Mouse (Mus musculus) erythroblast, embryonic 14.5 days (primary cell): ENCODE measurements around the gene Zc3h14.

Experiments
- GATA1 ChIP-seq: IDR thresholded peaks from 2 replicates; pipeline ENCODE4 v1.6.1; 2012; ENCODE audit warnings: low read length, inconsistent platforms, mixed read lengths
- TAL1 ChIP-seq: IDR thresholded peaks from 3 replicates; pipeline ENCODE4 v1.6.1; 2012; ENCODE audit warnings: low read length, inconsistent platforms, mixed read lengths

DNA sequence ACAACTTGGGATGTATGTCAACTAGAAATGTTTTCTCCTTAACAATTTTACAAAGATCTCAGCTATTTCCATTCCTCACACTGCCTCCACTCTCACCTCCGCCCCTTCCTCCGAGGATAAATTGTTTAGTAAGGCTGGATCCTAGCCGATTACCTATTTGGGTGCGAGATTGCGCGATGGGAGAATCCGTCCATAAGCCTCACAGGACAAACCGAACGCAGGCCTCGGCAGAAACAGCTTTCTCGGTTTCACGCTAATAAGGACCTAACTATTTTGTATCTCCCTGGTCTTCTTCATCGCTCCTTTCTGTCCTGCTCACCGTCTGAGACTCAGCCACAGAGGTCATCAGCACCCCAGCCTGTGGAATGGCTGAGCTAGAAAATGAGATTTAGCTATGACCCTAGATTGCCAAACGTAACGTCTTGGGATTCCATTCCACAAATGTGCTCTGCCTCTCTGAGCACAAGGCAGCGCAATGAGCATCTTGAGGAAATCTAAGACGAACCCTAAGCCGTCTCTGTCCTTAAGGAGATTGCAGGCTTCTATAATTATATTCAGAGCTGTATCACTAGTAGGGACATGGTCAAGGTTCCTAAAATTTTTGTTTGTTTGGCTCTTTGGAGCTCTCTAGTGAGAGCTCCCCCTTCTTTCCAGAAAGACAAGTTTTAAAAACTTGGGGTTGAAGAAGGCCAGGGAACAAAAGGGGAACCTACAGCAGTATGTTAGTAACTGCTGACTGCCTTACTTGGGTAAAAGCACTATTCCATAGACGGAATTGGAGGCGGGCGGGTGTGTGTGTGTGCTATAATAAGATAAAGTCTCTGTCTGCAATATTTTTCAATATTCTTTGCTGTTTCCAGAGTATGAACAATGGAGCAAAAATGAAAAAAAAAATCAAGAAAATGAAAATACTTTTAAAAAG, 11.6 kb upstream of the Zc3h14 start:
- TF ChIP-seq GATA1 (no peak), TAL1 (no peak)
